ENCODE assay signal across 9 mouse cellular contexts in the genomic region with DNA sequence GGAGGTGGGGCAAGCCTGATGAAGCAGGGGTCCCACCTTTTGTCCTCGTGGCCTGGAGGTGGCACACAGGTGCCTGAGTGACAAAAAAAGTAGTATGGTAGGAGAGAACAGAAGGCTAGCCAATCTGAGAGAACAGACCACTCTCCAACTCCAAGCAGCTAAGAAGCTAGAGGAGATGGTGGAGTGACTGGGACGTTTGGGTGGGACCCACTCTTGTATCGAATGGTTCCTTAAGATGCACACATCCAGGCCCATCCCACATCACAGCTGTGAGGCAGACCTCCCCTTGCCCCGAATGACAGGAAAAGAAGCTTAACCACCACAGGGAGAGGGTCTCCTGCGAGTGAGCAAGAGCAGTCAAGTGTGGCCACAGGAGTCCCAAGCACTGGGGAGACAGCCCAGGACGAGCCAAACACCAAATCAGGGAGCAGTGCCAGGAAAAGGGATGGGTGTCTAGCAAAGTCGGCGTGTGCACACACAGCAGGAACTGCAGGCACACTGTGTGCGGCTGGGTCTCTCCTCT.
DNase-seq lines count a peak whose midpoint lies in the region; ATAC-seq and TF ChIP-seq lines count a peak whose summit lies in the region.
"Had no signal": no experiment of that assay in that cellular context is flagged by ENCODE, and none has a peak within 500 bp of the region (broad histone marks: within the 10 kb centered on the region; RNA-seq: fewer than 3 reads in every experiment).

No protein-coding gene starts in this region.

- no peak for TF ChIP-seq CTCF in liver, postnatal 0 days (IDR thresholded peaks at IDR 0.05; ENCODE audit: low read depth)

- peak overlapping the region; percentile 27; the same call in 1 of the 2 replicates for H3K4me2 ChIP-seq in liver, embryonic 12.5 days
- no peak overlapping the region for H3K4me2 ChIP-seq in liver, postnatal 0 days (ENCODE audit: low read depth, low read length)
- peak overlapping the region; percentile 45 for H3K4me2 ChIP-seq in forebrain, embryonic 11.5 days (ENCODE audit: low read depth, low read length, severe bottlenecking)
- peak overlapping the region; percentile 47; the same call in 1 of the 2 replicates for H3K4me2 ChIP-seq in intestine, embryonic 16.5 days (ENCODE audit: low read depth, low read length)
- peak overlapping the region; percentile 32; the same call in 1 of the 2 replicates for H3K4me2 ChIP-seq in neural tube, embryonic 14.5 days (ENCODE audit: low read depth, low read length)

- peaks cover 4% of the 10 kb centered on the region; the same call in 1 of the 2 replicates for H3K4me1 ChIP-seq in liver, embryonic 12.5 days
- H3K4me1 ChIP-seq in liver, postnatal 0 days (ENCODE audit: insufficient read depth) = no peaks in the 10 kb centered on the region
- H3K4me1 ChIP-seq in forebrain, embryonic 11.5 days (replicated peaks; ENCODE audit: control insufficient read depth, insufficient read depth, low read length) = peaks cover 22% of the 10 kb centered on the region
- peaks cover 10% of the 10 kb centered on the region for H3K4me1 ChIP-seq in intestine, embryonic 16.5 days (ENCODE audit: control insufficient read depth, insufficient read depth, low read length)
- peaks cover 43% of the 10 kb centered on the region for H3K4me1 ChIP-seq in neural tube, embryonic 14.5 days (ENCODE audit: control insufficient read depth, insufficient read depth, low read length)

- no peak overlapping the region for H3K27ac ChIP-seq in liver, embryonic 12.5 days
- no peak overlapping the region for H3K27ac ChIP-seq in liver, postnatal 0 days (ENCODE audit: low read depth)
- H3K27ac ChIP-seq in forebrain, embryonic 11.5 days (ENCODE audit: low read depth, low read length) = peak overlapping the region; percentile 47
- no peak overlapping the region for H3K27ac ChIP-seq in intestine, embryonic 16.5 days (ENCODE audit: low read length)
- H3K27ac ChIP-seq in neural tube, embryonic 14.5 days (ENCODE audit: low read depth, low read length) = peak overlapping the region; percentile 78
- H3K27ac ChIP-seq: macrophage had no signal

- H3K36me3 ChIP-seq in liver, embryonic 12.5 days = no peaks in the 10 kb centered on the region
- H3K36me3 ChIP-seq in liver, postnatal 0 days (replicated peaks; ENCODE audit: insufficient read depth, low read length) = no peaks in the 10 kb centered on the region
- no peaks in the 10 kb centered on the region for H3K36me3 ChIP-seq in forebrain, embryonic 11.5 days (ENCODE audit: control insufficient read depth, insufficient read depth, low read length)
- H3K36me3 ChIP-seq in intestine, embryonic 16.5 days (ENCODE audit: control insufficient read depth, insufficient read depth, low read length) = no peaks in the 10 kb centered on the region
- H3K36me3 ChIP-seq in neural tube, embryonic 14.5 days (ENCODE audit: control insufficient read depth, insufficient read depth, low read length) = no peaks in the 10 kb centered on the region

- 33% methylated on average over 9 of the region's 9 CpGs for WGBS in liver, embryonic 12.5 days (ENCODE audit: insufficient replicate concordance)
- WGBS in liver, postnatal 0 days (ENCODE audit: insufficient replicate concordance) = 39% methylated on average over 9 of the region's 9 CpGs
- 15% methylated on average over 9 of the region's 9 CpGs for WGBS in forebrain, embryonic 11.5 days
- 29% methylated on average over 9 of the region's 9 CpGs for WGBS in intestine, embryonic 16.5 days
- 21% methylated on average over 9 of the region's 9 CpGs for WGBS in neural tube, embryonic 14.5 days

- no peak overlapping the region for H3K9ac ChIP-seq in liver, embryonic 12.5 days
- H3K9ac ChIP-seq in liver, postnatal 0 days (replicated peaks) = no peak overlapping the region
- peak overlapping the region; percentile 20; the same call in 1 of the 2 replicates for H3K9ac ChIP-seq in forebrain, embryonic 11.5 days (ENCODE audit: low read length)
- no peak overlapping the region for H3K9ac ChIP-seq in intestine, embryonic 16.5 days (ENCODE audit: low read depth, low read length)
- H3K9ac ChIP-seq in neural tube, embryonic 14.5 days (replicated peaks; ENCODE audit: low read depth, low read length) = peak overlapping the region; percentile 16; the same call in 1 of the 2 replicates

- no peak for DNase-seq in liver, postnatal 0 days
- DNase-seq in forebrain, embryonic 11.5 days (ENCODE audit: low spot score) = no peak
- DNase-seq in spleen, postnatal 10 days (ENCODE audit: low spot score in 2 of 2) = no peak
- no peak for DNase-seq in T-cell, adult 2 months (ENCODE audit: low spot score)

- H3K4me3 ChIP-seq in liver, embryonic 12.5 days = no peak overlapping the region
- no peak overlapping the region for H3K4me3 ChIP-seq in liver, postnatal 0 days (ENCODE audit: low read depth, low read length)
- H3K4me3 ChIP-seq in forebrain, embryonic 11.5 days (ENCODE audit: low read depth, low read length) = 0 out of 2 replicates have a peak overlapping the region, but pooled peaks have one; percentile 1
- no peak overlapping the region for H3K4me3 ChIP-seq in intestine, embryonic 16.5 days (ENCODE audit: low read length)
- H3K4me3 ChIP-seq in neural tube, embryonic 14.5 days (ENCODE audit: low read depth, low read length) = no peak overlapping the region

- ATAC-seq in liver, embryonic 12.5 days = no peak
- no peak for ATAC-seq in liver, postnatal 0 days
- peak; percentile 8; the same call in 1 of the 2 replicates for ATAC-seq in forebrain, embryonic 11.5 days (replicated peaks; ENCODE audit: low FRiP score)
- peak; percentile 27; the same call in 1 of the 2 replicates for ATAC-seq in intestine, embryonic 16.5 days
- peak; percentile 12; the same call in 1 of the 2 replicates for ATAC-seq in neural tube, embryonic 14.5 days (ENCODE audit: low read depth)
- no peak for ATAC-seq in megakaryocyte-erythroid progenitor cell, adult 5-6 weeks (replicated peaks; ENCODE audit: low FRiP score, low TSS enrichment, poor library complexity, severe bottlenecking)

- 0 out of 2 replicates have a peak, but pooled peaks cover 9% of the 10 kb centered on the region for H3K27me3 ChIP-seq in liver, embryonic 12.5 days (replicated peaks)
- H3K27me3 ChIP-seq in liver, postnatal 0 days (ENCODE audit: insufficient read depth, low read length) = no peaks in the 10 kb centered on the region
- H3K27me3 ChIP-seq in forebrain, embryonic 11.5 days (ENCODE audit: control insufficient read depth, insufficient read depth, low read length) = no peaks in the 10 kb centered on the region
- H3K27me3 ChIP-seq in intestine, embryonic 16.5 days (replicated peaks; ENCODE audit: control insufficient read depth, insufficient read depth, low read length) = no peaks in the 10 kb centered on the region
- no peaks in the 10 kb centered on the region for H3K27me3 ChIP-seq in neural tube, embryonic 14.5 days (ENCODE audit: control insufficient read depth, insufficient read depth, low read length)

- no peak for TF ChIP-seq EP300 in liver, postnatal 0 days (IDR thresholded peaks at IDR 0.05; ENCODE audit: low read depth)

- H3K9me3 ChIP-seq in liver, embryonic 12.5 days (replicated peaks) = no peaks in the 10 kb centered on the region
- H3K9me3 ChIP-seq in liver, postnatal 0 days (ENCODE audit: low read length) = no peaks in the 10 kb centered on the region
- H3K9me3 ChIP-seq in forebrain, embryonic 11.5 days (ENCODE audit: control insufficient read depth, low read length) = no peaks in the 10 kb centered on the region
- H3K9me3 ChIP-seq in intestine, embryonic 16.5 days (ENCODE audit: control insufficient read depth, low read length) = no peaks in the 10 kb centered on the region
- H3K9me3 ChIP-seq in neural tube, embryonic 14.5 days (ENCODE audit: control insufficient read depth, low read length) = no peaks in the 10 kb centered on the region

Comparison
In these comparisons a context has a peak if more than half of its experiments do, and no peak if none do; other contexts are left out.
1. ATAC-seq: peak in forebrain, embryonic 11.5 days (single experiment), intestine, embryonic 16.5 days (single experiment) and neural tube, embryonic 14.5 days (single experiment); none in liver, embryonic 12.5 days (single experiment), liver, postnatal 0 days (single experiment) and megakaryocyte-erythroid progenitor cell, adult 5-6 weeks (single experiment).
2. H3K27ac ChIP-seq: peak in forebrain, embryonic 11.5 days (single experiment) and neural tube, embryonic 14.5 days (single experiment); none in liver, embryonic 12.5 days (single experiment), liver, postnatal 0 days (single experiment) and intestine, embryonic 16.5 days (single experiment).
3. H3K9ac ChIP-seq: peak in forebrain, embryonic 11.5 days (single experiment) and neural tube, embryonic 14.5 days (single experiment); none in liver, embryonic 12.5 days (single experiment), liver, postnatal 0 days (single experiment) and intestine, embryonic 16.5 days (single experiment).